Mouse (Mus musculus): ENCODE measurements around the gene Unc119. TPM values are rescaled to one million over a fixed set of nuclear protein-coding genes. Genes with fewer than 3 reads are reported as not detected.

Unc119 gene
- polyA plus RNA-seq, 1 experiment: 20.3 TPM

- 78% methylated on average over 10 of the region's 10 CpGs for WGBS
- Histone ChIP-seq H3K27ac (ENCODE audit: insufficient read depth, low read depth, low read length) (no peak overlapping the region), H3K36me3 (ENCODE audit: control insufficient read depth, insufficient read depth, low read length) (no peaks in the 10 kb centered on the region), H3K4me3 (ENCODE audit: insufficient read depth, low read depth, low read length) (no peak overlapping the region), H3K4me1 (ENCODE audit: control insufficient read depth, insufficient read depth, low read length) (no peaks in the 10 kb centered on the region), H3K27me3 (replicated peaks; ENCODE audit: control insufficient read depth, insufficient read depth, low read length) (no peaks in the 10 kb centered on the region)
- no peak for DNase-seq
- no peak for TF ChIP-seq CTCF (conservative IDR thresholded peaks at IDR 0.05; ENCODE audit: insufficient read depth, insufficient read length, low read depth, low read length)
- no peak for TF ChIP-seq POLR2A (IDR thresholded peaks at IDR 0.05; ENCODE audit: low read depth, low read length)
Measured at GRCm38 (mm10) chr11:78385776-78386175, 42.5 kb downstream of the Unc119 start.

- H3K36me3 ChIP-seq (ENCODE audit: control insufficient read depth, insufficient read depth, low read length): no peaks in the 10 kb centered on the region
- TF ChIP-seq CTCF (conservative IDR thresholded peaks at IDR 0.05; ENCODE audit: insufficient read depth, insufficient read length, low read depth, low read length): no peak
- no peak for TF ChIP-seq POLR2A (IDR thresholded peaks at IDR 0.05; ENCODE audit: low read depth, low read length)
- no peak within 1 kb of the TSS for H3K4me3 ChIP-seq (ENCODE audit: insufficient read depth, low read depth, low read length)
- H3K27me3 ChIP-seq (replicated peaks; ENCODE audit: control insufficient read depth, insufficient read depth, low read length): no peaks in the 10 kb centered on the region
- no peak for DNase-seq
- H3K27ac ChIP-seq (ENCODE audit: insufficient read depth, low read depth, low read length): no peak within 1 kb of the TSS
- 77% methylated on average over 14 of the region's 14 CpGs for WGBS
- H3K4me1 ChIP-seq (ENCODE audit: control insufficient read depth, insufficient read depth, low read length): no peaks in the 10 kb centered on the region
Measured at GRCm38 (mm10) chr11:78386508-78387043, 43.3 kb downstream of the Unc119 start, which contains the start of gene Foxn1. Gene Foxn1 (minus strand): TSS chr11:78386558.

GRCm38 (mm10) chr11:78392728-78393127, 49.4 kb downstream of the Unc119 start:
- TF ChIP-seq POLR2A (IDR thresholded peaks at IDR 0.05; ENCODE audit: low read depth, low read length) (no peak), CTCF (conservative IDR thresholded peaks at IDR 0.05; ENCODE audit: insufficient read depth, insufficient read length, low read depth, low read length) (no peak)
- no peak for DNase-seq
- Histone ChIP-seq H3K36me3 (ENCODE audit: control insufficient read depth, insufficient read depth, low read length) (no peaks in the 10 kb centered on the region; the same call in 1 of the 2 replicates), H3K27me3 (replicated peaks; ENCODE audit: control insufficient read depth, insufficient read depth, low read length) (no peaks in the 10 kb centered on the region), H3K4me1 (ENCODE audit: control insufficient read depth, insufficient read depth, low read length) (no peaks in the 10 kb centered on the region), H3K27ac (ENCODE audit: insufficient read depth, low read depth, low read length) (no peak overlapping the region), H3K4me3 (ENCODE audit: insufficient read depth, low read depth, low read length) (no peak overlapping the region)
- 84% methylated on average over 3 of the region's 3 CpGs for WGBS

- H3K4me3 ChIP-seq (ENCODE audit: insufficient read depth, low read depth, low read length): no peak overlapping the region
- TF ChIP-seq POLR2A (IDR thresholded peaks at IDR 0.05; ENCODE audit: low read depth, low read length) (no peak), CTCF (conservative IDR thresholded peaks at IDR 0.05; ENCODE audit: insufficient read depth, insufficient read length, low read depth, low read length) (no peak)
- 42% methylated on average over 11 of the region's 11 CpGs for WGBS
- H3K27ac ChIP-seq (ENCODE audit: insufficient read depth, low read depth, low read length): no peak overlapping the region
- DNase-seq: no peak
- no peaks in the 10 kb centered on the region for H3K27me3 ChIP-seq (replicated peaks; ENCODE audit: control insufficient read depth, insufficient read depth, low read length)
- H3K4me1 ChIP-seq (ENCODE audit: control insufficient read depth, insufficient read depth, low read length): peaks cover 6% of the 10 kb centered on the region; the same call in 1 of the 2 replicates
- H3K36me3 ChIP-seq (ENCODE audit: control insufficient read depth, insufficient read depth, low read length): no peaks in the 10 kb centered on the region; the same call in 1 of the 2 replicates
Measured at GRCm38 (mm10) chr11:78396950-78397349, 53.7 kb downstream of the Unc119 start.

- Histone ChIP-seq H3K36me3 (ENCODE audit: control insufficient read depth, insufficient read depth, low read length) (no peaks in the 10 kb centered on the region; the same call in 1 of the 2 replicates), H3K27me3 (replicated peaks; ENCODE audit: control insufficient read depth, insufficient read depth, low read length) (no peaks in the 10 kb centered on the region), H3K4me3 (ENCODE audit: insufficient read depth, low read depth, low read length) (no peak overlapping the region), H3K27ac (ENCODE audit: insufficient read depth, low read depth, low read length) (no peak overlapping the region), H3K4me1 (ENCODE audit: control insufficient read depth, insufficient read depth, low read length) (peaks cover 11% of the 10 kb centered on the region; the same call in 1 of the 2 replicates)
- whole genome bisulfite sequencing: 28% methylated on average over 18 of the region's 18 CpGs
- DNase-seq: peak; percentile 68
- TF ChIP-seq CTCF (conservative IDR thresholded peaks at IDR 0.05; ENCODE audit: insufficient read depth, insufficient read length, low read depth, low read length): peak; percentile 69
- TF ChIP-seq POLR2A (IDR thresholded peaks at IDR 0.05; ENCODE audit: low read depth, low read length): no peak
Measured at GRCm38 (mm10) chr11:78397397-78397796, 54.1 kb downstream of the Unc119 start.

GRCm38 (mm10) chr11:78398212-78398611, 54.9 kb downstream of the Unc119 start:
- TF ChIP-seq CTCF (conservative IDR thresholded peaks at IDR 0.05; ENCODE audit: insufficient read depth, insufficient read length, low read depth, low read length): no peak
- no peak for TF ChIP-seq POLR2A (IDR thresholded peaks at IDR 0.05; ENCODE audit: low read depth, low read length)
- DNase-seq: no peak
- H3K27me3 ChIP-seq (replicated peaks; ENCODE audit: control insufficient read depth, insufficient read depth, low read length): no peaks in the 10 kb centered on the region
- no peaks in the 10 kb centered on the region; the same call in 1 of the 2 replicates for H3K36me3 ChIP-seq (ENCODE audit: control insufficient read depth, insufficient read depth, low read length)
- no peak overlapping the region for H3K4me3 ChIP-seq (ENCODE audit: insufficient read depth, low read depth, low read length)
- no peak overlapping the region for H3K27ac ChIP-seq (ENCODE audit: insufficient read depth, low read depth, low read length)
- H3K4me1 ChIP-seq (ENCODE audit: control insufficient read depth, insufficient read depth, low read length): peaks cover 11% of the 10 kb centered on the region; the same call in 1 of the 2 replicates
- WGBS: 81% methylated on average over 6 of the region's 6 CpGs

Other genes with a start within 250 kb of the Unc119 start
- gene Fam222b, start 248.8 kb upstream of the Unc119 start, polyA plus RNA-seq (2012; rRNA removed): 13.4 and 14.7 TPM in 2 replicates
- 108 and 126 TPM in 2 replicates for gene Traf4, start 177.9 kb upstream of the Unc119 start, polyA plus RNA-seq (2012; rRNA removed)
- gene Nek8, start 166.8 kb upstream of the Unc119 start, polyA plus RNA-seq (2012; rRNA removed): 18.3 and 24.6 TPM in 2 replicates
- 78.2 and 144 TPM in 2 replicates for gene Tlcd1, start 166.8 kb upstream of the Unc119 start, polyA plus RNA-seq (2012; rRNA removed)
- 153 and 278 TPM in 2 replicates for gene Rpl23a, start 159.9 kb upstream of the Unc119 start, polyA plus RNA-seq (2012; rRNA removed)
- 78.1 and 92.4 TPM in 2 replicates for gene Rab34, start 155.1 kb upstream of the Unc119 start, polyA plus RNA-seq (2012; rRNA removed)
- 1.2 and 1.8 TPM in 2 replicates for gene Proca1, start 150.1 kb upstream of the Unc119 start, polyA plus RNA-seq (2012; rRNA removed)
- gene Sdf2, start 97.7 kb upstream of the Unc119 start, polyA plus RNA-seq (2012; rRNA removed): 127 and 129 TPM in 2 replicates
- 17.8 and 20.7 TPM in 2 replicates for gene Supt6, start 97.5 kb upstream of the Unc119 start, polyA plus RNA-seq (2012; rRNA removed)
- 103 and 122 TPM in 2 replicates for gene 2610507B11Rik, start 81.7 kb upstream of the Unc119 start, polyA plus RNA-seq (2012; rRNA removed)
- 0.15 and 0.19 TPM in 2 replicates for gene BC030499, start 52.6 kb upstream of the Unc119 start, polyA plus RNA-seq (2012; rRNA removed)
- gene Spag5, start 42.0 kb upstream of the Unc119 start, polyA plus RNA-seq (2012; rRNA removed): 13.2 and 15.0 TPM in 2 replicates
- gene Aldoc, start 20.5 kb upstream of the Unc119 start, polyA plus RNA-seq (2012; rRNA removed): 36.2 and 43.5 TPM in 2 replicates
- 69.1 and 79.1 TPM in 2 replicates for gene Pigs, start 15.1 kb upstream of the Unc119 start, polyA plus RNA-seq (2012; rRNA removed)
- gene Foxn1, start 43.1 kb downstream of the Unc119 start, polyA plus RNA-seq (2012; rRNA removed): 0.03 and 0.05 TPM in 2 replicates
- gene Slc13a2, start 78.7 kb downstream of the Unc119 start, polyA plus RNA-seq (2012; rRNA removed): 91.0 and 105 TPM in 2 replicates
- gene Slc46a1, start 122.2 kb downstream of the Unc119 start, polyA plus RNA-seq (2012; rRNA removed): 93.2 and 115 TPM in 2 replicates
- 0.35 and 0.38 TPM in 2 replicates for gene Sarm1, start 154.3 kb downstream of the Unc119 start, polyA plus RNA-seq (2012; rRNA removed)
- gene Vtn, start 155.6 kb downstream of the Unc119 start, polyA plus RNA-seq (2012; rRNA removed): 3.3 and 3.6 TPM in 2 replicates
- gene Sebox, start 160.0 kb downstream of the Unc119 start, polyA plus RNA-seq (2012; rRNA removed): not detected in 2 replicates
- gene Tmem199, start 168.7 kb downstream of the Unc119 start, polyA plus RNA-seq (2012; rRNA removed): 14.0 and 15.9 TPM in 2 replicates
- gene Poldip2, start 168.7 kb downstream of the Unc119 start, polyA plus RNA-seq (2012; rRNA removed): 115 and 118 TPM in 2 replicates
- 33.0 and 33.3 TPM in 2 replicates for gene Tnfaip1, start 192.8 kb downstream of the Unc119 start, polyA plus RNA-seq (2012; rRNA removed)
- 57.2 and 61.6 TPM in 2 replicates for gene Ift20, start 192.9 kb downstream of the Unc119 start, polyA plus RNA-seq (2012; rRNA removed)
- 34.4 and 41.9 TPM in 2 replicates for gene Tmem97, start 207.3 kb downstream of the Unc119 start, polyA plus RNA-seq (2012; rRNA removed)